Mouse (Mus musculus): Measurements from ENCODE around the gene A430078G23Rik. TPM values are rescaled to one million over a fixed set of nuclear protein-coding genes. Genes with fewer than 3 reads are reported as not detected.

The A430078G23Rik gene
- polyA plus RNA-seq, 1 experiment from 2014 or later, result 0.40 TPM

DNA sequence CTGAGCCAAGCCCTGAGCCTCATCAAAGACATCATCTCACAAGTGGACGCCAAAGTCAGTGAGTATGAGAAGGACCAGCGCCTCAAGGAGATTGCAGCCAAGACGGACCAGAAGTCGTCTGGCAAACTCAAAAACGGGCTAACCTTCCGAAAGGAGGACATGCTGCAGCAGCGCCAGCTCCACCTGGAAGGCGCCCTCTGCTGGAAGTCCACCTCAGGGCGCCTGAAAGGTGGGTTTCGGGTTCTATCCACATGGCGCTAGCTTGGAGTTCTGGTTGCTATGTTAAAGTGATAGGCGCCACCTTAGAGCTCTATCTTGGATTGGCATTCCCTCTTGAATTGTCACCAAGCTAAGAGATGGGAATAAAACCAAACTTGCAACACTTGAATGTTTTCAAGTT is 86.3 kb downstream of the A430078G23Rik start:
- H3K9me3 ChIP-seq (ENCODE audit: control insufficient read depth, low read length), result no peaks in the 10 kb centered on the region
- ATAC-seq (replicated peaks; ENCODE audit: low FRiP score) (no peak), DNase-seq (ENCODE audit: low spot score) (no peak)
- H3K9ac ChIP-seq (ENCODE audit: low read depth, low read length), result no peak overlapping the region
- H3K4me3 ChIP-seq (ENCODE audit: low read depth, low read length), result no peak overlapping the region
- H3K36me3 ChIP-seq (ENCODE audit: control insufficient read depth, insufficient read depth, low read length), result peaks cover 23% of the 10 kb centered on the region
- no peaks in the 10 kb centered on the region for H3K4me1 ChIP-seq (replicated peaks; ENCODE audit: control insufficient read depth, insufficient read depth, low read length)
- no peaks in the 10 kb centered on the region for H3K27me3 ChIP-seq (replicated peaks; ENCODE audit: control insufficient read depth, insufficient read depth, low read length)
- no peak overlapping the region for H3K27ac ChIP-seq (ENCODE audit: low read depth, low read length)
- 84% methylated on average over 12 of the region's 12 CpGs for WGBS
- no peak overlapping the region for H3K4me2 ChIP-seq

Other genes starting within 250 kb of the A430078G23Rik start
- 26.5 and 34.5 TPM in 2 replicates for gene Insr, start 73.8 kb upstream of the A430078G23Rik start, polyA plus RNA-seq (2014; fragmentation: Nextera tagmentation; extraction: Ambion mirVana)
- 5.2 and 6.4 TPM in 2 replicates for gene Arhgef18, start 39.6 kb downstream of the A430078G23Rik start, polyA plus RNA-seq (2014; fragmentation: Nextera tagmentation; extraction: Ambion mirVana)
- 3.4 and 4.3 TPM in 2 replicates for gene Pex11g, start 114.3 kb downstream of the A430078G23Rik start, polyA plus RNA-seq (2014; fragmentation: Nextera tagmentation; extraction: Ambion mirVana)
- gene Tex45, start 117.4 kb downstream of the A430078G23Rik start, polyA plus RNA-seq (2014; fragmentation: Nextera tagmentation; extraction: Ambion mirVana), result not detected in 2 replicates
- 8.7 and 8.9 TPM in 2 replicates for gene Zfp358, start 139.7 kb downstream of the A430078G23Rik start, polyA plus RNA-seq (2014; fragmentation: Nextera tagmentation; extraction: Ambion mirVana)
- 36.2 and 39.8 TPM in 2 replicates for gene Mcoln1, start 147.0 kb downstream of the A430078G23Rik start, polyA plus RNA-seq (2014; fragmentation: Nextera tagmentation; extraction: Ambion mirVana)
- gene Pnpla6, start 162.0 kb downstream of the A430078G23Rik start, polyA plus RNA-seq (2014; fragmentation: Nextera tagmentation; extraction: Ambion mirVana), result 17.8 and 22.9 TPM in 2 replicates
- gene C330021F23Rik, start 214.6 kb downstream of the A430078G23Rik start, polyA plus RNA-seq (2014; fragmentation: Nextera tagmentation; extraction: Ambion mirVana), result 3.0 and 4.9 TPM in 2 replicates
- 3.5 and 3.9 TPM in 2 replicates for gene Camsap3, start 233.9 kb downstream of the A430078G23Rik start, polyA plus RNA-seq (2014; fragmentation: Nextera tagmentation; extraction: Ambion mirVana)